Mouse (Mus musculus) heart, postnatal 25 days (tissue): ENCODE results near the gene Arhgef10l. TPM values are rescaled to one million over a fixed set of nuclear protein-coding genes. Genes with fewer than 3 reads are reported as not detected.

Experiments
- DNase-seq: peaks from one replicate; pipeline ENCODE4 v3.0.0; 2022; ENCODE audit warnings: low spot score
- intact Hi-C: fragments of 180-260 bp; cut with DNase I; formaldehyde crosslinking; loops from one replicate; pipeline ENCODE4 v1.15.1; 2025
- total RNA-seq, 2 experiments: library from RNA; stranded (reverse); gene quantifications; 2 replicates each; pipeline ENCODE4 v1.2.3; 2021

Arhgef10l gene
- total RNA-seq = 10 to 100 TPM; 62.4 to 63.9 TPM

GRCm38 (mm10) chr4:140665760-140666159, at the start of gene Arhgef10l:
Gene Arhgef10l (minus strand): TSS chr4:140666012.
- intact Hi-C loops = no loop called here
- DNase-seq = no peak

GRCm38 (mm10) chr4:140714586-140714985, 48.8 kb upstream of the Arhgef10l start:
- intact Hi-C loops = loop anchor here (2.0 kb wide), 1 partner anchor 122 kb away; no protein-coding TSS in a partner anchor
- no peak for DNase-seq

GRCm38 (mm10) chr4:140713480-140714365, 47.9 kb upstream of the Arhgef10l start:
- intact Hi-C loops = loop anchor here (1.0 to 2.0 kb wide), 2 partner anchors 34 to 121 kb away; no protein-coding TSS in a partner anchor
- DNase-seq = peak; percentile 85

- intact Hi-C loops = no loop called here
Measured at GRCm38 (mm10) chr4:140711360-140711759, 45.5 kb upstream of the Arhgef10l start.

GRCm38 (mm10) chr4:140710781-140711180, 45.0 kb upstream of the Arhgef10l start:
- DNase-seq = no peak
- intact Hi-C loops = no loop called here

More at GRCm38 (mm10) chr4:140711360-140711759, 45.5 kb upstream of the Arhgef10l start:
- DNase-seq = no peak

- intact Hi-C loops = no loop called here
- no peak for DNase-seq
Measured at GRCm38 (mm10) chr4:140709617-140710016, 43.8 kb upstream of the Arhgef10l start.

- no peak for DNase-seq
- intact Hi-C loops = no loop called here
Measured at GRCm38 (mm10) chr4:140709111-140709510, 43.3 kb upstream of the Arhgef10l start.

GRCm38 (mm10) chr4:140708297-140708927, 42.6 kb upstream of the Arhgef10l start:
- no peak for DNase-seq
- intact Hi-C loops = no loop called here

GRCm38 (mm10) chr4:140707615-140708014, 41.8 kb upstream of the Arhgef10l start:
- intact Hi-C loops = no loop called here

GRCm38 (mm10) chr4:140704166-140704565, 38.4 kb upstream of the Arhgef10l start:
- DNase-seq = no peak
- intact Hi-C loops = no loop called here

More at GRCm38 (mm10) chr4:140707615-140708014, 41.8 kb upstream of the Arhgef10l start:
- no peak for DNase-seq

- DNase-seq = no peak
- intact Hi-C loops = no loop called here
Measured at GRCm38 (mm10) chr4:140703636-140704035, 37.8 kb upstream of the Arhgef10l start.

- intact Hi-C loops = no loop called here
- DNase-seq = peak; percentile 75
Measured at GRCm38 (mm10) chr4:140702611-140703327, 37.0 kb upstream of the Arhgef10l start.

- no peak for DNase-seq
- intact Hi-C loops = loop anchor here (2.0 kb wide), 1 partner anchor 21 kb away; no protein-coding TSS in a partner anchor
Measured at GRCm38 (mm10) chr4:140701716-140702561, 36.1 kb upstream of the Arhgef10l start.

- intact Hi-C loops = loop anchor here (2.0 kb wide), 1 partner anchor 20 kb away; no protein-coding TSS in a partner anchor
- DNase-seq = peak; percentile 62
Measured at GRCm38 (mm10) chr4:140701049-140701715, 35.4 kb upstream of the Arhgef10l start.

GRCm38 (mm10) chr4:140700269-140701018, 34.6 kb upstream of the Arhgef10l start, which contains the start of gene Rcc2:
Gene Rcc2 (plus strand): TSS chr4:140700541.
- no peak for DNase-seq
- intact Hi-C loops = loop anchor here (2.0 kb wide), 1 partner anchor 20 kb away; no protein-coding TSS in a partner anchor

GRCm38 (mm10) chr4:140699441-140700127, 33.8 kb upstream of the Arhgef10l start:
- DNase-seq = peak; percentile 70
- intact Hi-C loops = loop anchor here (2.0 kb wide), 1 partner anchor 19 kb away; no protein-coding TSS in a partner anchor
